Mouse (Mus musculus): ENCODE results near the gene Zfp831. TPM values are rescaled to one million over a fixed set of nuclear protein-coding genes. Genes with fewer than 3 reads are reported as not detected.

Gene Zfp831
- 10 to 100 TPM; 62.2 to 65.4 TPM for total RNA-seq (2023)

DNA sequence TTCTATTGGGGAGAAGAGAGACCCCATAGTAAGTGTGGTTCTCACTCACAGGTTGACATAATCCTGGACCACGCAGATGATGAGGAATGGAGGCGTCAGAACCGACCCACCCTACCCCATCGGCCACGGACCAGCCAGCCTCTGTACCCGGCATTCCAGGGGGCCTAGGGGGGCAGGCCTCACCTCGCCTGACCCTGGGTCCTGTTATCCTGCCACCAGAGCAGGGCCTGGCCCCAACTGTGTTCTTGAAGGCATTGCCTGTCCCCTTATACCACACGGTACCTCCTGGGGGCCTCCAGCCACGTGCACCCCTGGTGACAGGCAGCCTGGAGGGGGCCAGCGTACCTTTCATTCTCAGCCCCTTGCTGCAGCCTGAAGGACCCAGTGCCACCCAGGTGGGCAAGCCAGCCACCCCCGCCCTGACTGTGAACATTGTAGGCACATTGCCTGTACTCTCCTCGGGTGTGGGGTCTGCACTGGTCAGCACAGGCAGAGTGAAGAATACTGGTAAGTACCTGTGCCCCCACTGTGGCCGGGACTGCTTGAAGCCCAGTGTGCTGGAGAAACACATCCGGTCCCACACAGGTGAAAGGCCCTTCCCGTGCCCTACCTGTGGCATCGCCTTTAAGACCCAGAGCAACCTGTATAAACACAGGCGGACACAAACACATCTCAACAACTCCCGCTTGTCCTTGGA, at the start of gene Zfp831:
Zfp831 (plus strand) TSS at position 87 of the 697 bp plus-strand sequence.

Other genes with a start within 250 kb of the Zfp831 start
- gene Nelfcd, start 227.7 kb upstream of the Zfp831 start, total RNA-seq (2023) = 10 to 100 TPM; 67.8 to 69.6 TPM
- gene Ctsz, start 204.5 kb upstream of the Zfp831 start, total RNA-seq (2023) = 100 to 1,000 TPM; 223 to 229 TPM
- gene Tubb1, start 192.8 kb upstream of the Zfp831 start, total RNA-seq (2023) = under 1 TPM; 0.53 to 0.90 TPM
- gene Atp5e, start 179.4 kb upstream of the Zfp831 start, total RNA-seq (2023) = 100 to 1,000 TPM; 230 to 262 TPM
- gene Prelid3b, start 170.5 kb upstream of the Zfp831 start, total RNA-seq (2023) = 10 to 100 TPM; 46.7 to 58.8 TPM
- not detected for gene Edn3, start 117.1 kb downstream of the Zfp831 start, total RNA-seq (2023)

All from B cell, adult 67 days (primary cell).